Mouse (Mus musculus) inflammation-experienced regulatory T-cells, adult 16 weeks (primary cell): ENCODE results near the gene Tada2a. TPM values are rescaled to one million over a fixed set of nuclear protein-coding genes. Genes with fewer than 3 reads are reported as not detected.

ENCODE experiments used
- polyA plus RNA-seq: library from polyadenylated mRNA; unstranded; fragments of 100-300 nt; shearing (Covaris generic); gene quantifications from one replicate; pipeline ENCODE4 v1.2.1, GENCODE M21; 2017

The Tada2a gene
- 13.4 TPM for polyA plus RNA-seq

GRCm38 (mm10) chr11:84128943-84129798 lies at the start of gene Tada2a, which contains the start of gene Acaca:
Gene Tada2a, minus strand, starts transcription at chr11:84129600.
Gene Acaca, plus strand, starts transcription at chr11:84129672.

GRCm38 (mm10) chr11:84167046-84167526 lies 37.7 kb upstream of the Tada2a start, which contains the start of gene Gm11437:
Gene Gm11437, minus strand, starts transcription at chr11:84167476.

GRCm38 (mm10) chr11:84069034-84069370 lies 60.4 kb downstream of the Tada2a start, which contains the start of gene Dusp14:
Gene Dusp14, minus strand, starts transcription at chr11:84069261.

Other genes starting within 250 kb of the Tada2a start
- gene Ddx52, start 187.5 kb downstream of the Tada2a start, polyA plus RNA-seq = 76.4 TPM
- gene Synrg, start 165.2 kb downstream of the Tada2a start, polyA plus RNA-seq = 8.6 TPM
- gene Dusp14, start 60.3 kb downstream of the Tada2a start, polyA plus RNA-seq = 10.2 TPM
- 9.8 TPM for gene Acaca, start 72 bp upstream of the Tada2a start, polyA plus RNA-seq
- gene Gm11437, start 37.9 kb upstream of the Tada2a start, polyA plus RNA-seq = not detected